Comparison of ENCODE assay signal across 17 mouse cellular contexts in genomic region chr2:24787250-24787649, GRCm38 (mm10). TPM values are rescaled to one million over a fixed set of nuclear protein-coding genes. Genes with fewer than 3 reads are reported as not detected.
"Had no signal": no experiment of that assay in that cellular context is flagged by ENCODE, and none has a peak within 500 bp of the region (broad histone marks: within the 10 kb centered on the region; RNA-seq: fewer than 3 reads in every experiment).

No protein-coding gene starts in this region.

- H3K27me3 ChIP-seq: midbrain, embryonic 12.5 days; neural tube, embryonic 13.5 days; neural tube, embryonic 15.5 days had no signal

- H3K4me1 ChIP-seq: midbrain, embryonic 10.5 days; midbrain, embryonic 12.5 days; neural tube, embryonic 13.5 days; neural tube, embryonic 15.5 days had no signal

- H3K27ac ChIP-seq: midbrain, embryonic 10.5 days; midbrain, embryonic 12.5 days; neural tube, embryonic 13.5 days; neural tube, embryonic 15.5 days had no signal

- H3K4me3 ChIP-seq: midbrain, embryonic 10.5 days; midbrain, embryonic 12.5 days; myocyte; neural tube, embryonic 13.5 days; neural tube, embryonic 15.5 days had no signal

- DNase-seq: lung, adult 18-20 months; lung, embryonic 14.5 days; lung, postnatal 10 days; lung, postnatal 4 days; midbrain, embryonic 14.5 days; right cerebral cortex, postnatal 14 days; spleen, adult 18-20 months; thymus, adult 18-20 months; thymus, postnatal 14 days; thymus, postnatal 36 days had no signal

- H3K9ac ChIP-seq: lung, embryonic 14.5 days; midbrain, embryonic 12.5 days; neural tube, embryonic 13.5 days; neural tube, embryonic 15.5 days had no signal

RNA-seq across cellular contexts. Expression of gene Cacna1b, which starts 24.3 kb away (rescaled TPM):
- total RNA-seq: megakaryocyte, adult 5-6 weeks; megakaryocyte-erythroid progenitor cell, adult 5-6 weeks had no signal
